Mouse (Mus musculus): ENCODE data around the gene Slc2a8.

DNA sequence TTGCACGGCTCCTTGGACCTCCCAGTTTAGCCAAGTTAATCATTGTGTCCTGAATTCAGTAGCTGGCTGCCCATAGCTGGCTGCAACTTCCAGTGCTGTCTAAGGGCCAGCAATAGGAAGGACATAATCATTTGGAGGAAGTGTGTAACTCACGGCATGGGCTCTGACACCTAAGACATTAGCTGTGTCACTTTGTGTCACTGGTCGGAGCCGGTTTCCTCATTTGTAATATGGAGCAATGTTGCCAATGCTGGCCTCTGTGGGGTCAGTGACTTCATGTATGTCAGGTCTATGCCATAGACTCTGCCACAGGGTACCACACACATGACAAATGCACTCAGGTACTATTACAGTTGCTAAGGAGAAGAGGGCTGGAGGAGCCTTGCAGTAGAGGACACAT is 21.6 kb downstream of the Slc2a8 start:
- TF ChIP-seq CTCF (IDR thresholded peaks at IDR 0.05 in 2 of 3, conservative IDR thresholded peaks at IDR 0.05 in 1 of 3; ENCODE audit: control insufficient read depth in 1 of 3, insufficient read depth in 1 of 3, low read depth in 2 of 3, low read length in 3 of 3, poor library complexity in 1 of 3, severe bottlenecking in 1 of 3) = no peak
- no peak for TF ChIP-seq ZNF384 (IDR thresholded peaks at IDR 0.05; ENCODE audit: low read depth, low read length)
- no peak for TF ChIP-seq EP300 (IDR thresholded peaks at IDR 0.05; ENCODE audit: low read depth in 1 of 2, low read length in 2 of 2)
- no peak for TF ChIP-seq POLR2A (IDR thresholded peaks at IDR 0.05; ENCODE audit: control insufficient read depth in 1 of 2, insufficient read depth in 1 of 2, low read depth in 1 of 2, low read length in 2 of 2, poor library complexity in 1 of 2)
- TF ChIP-seq CHD1 (IDR thresholded peaks at IDR 0.05; ENCODE audit: low read depth, low read length) = no peak
- TF ChIP-seq E2F4 (IDR thresholded peaks at IDR 0.05; ENCODE audit: borderline replicate concordance, low read depth, low read length) = no peak
- no peak for TF ChIP-seq HCFC1 (IDR thresholded peaks at IDR 0.05; ENCODE audit: low read depth, low read length)
- TF ChIP-seq ETS1 (IDR thresholded peaks at IDR 0.05; ENCODE audit: low read depth, low read length) = no peak
- no peak for TF ChIP-seq MYC (IDR thresholded peaks at IDR 0.05; ENCODE audit: low read depth, low read length)
- no peak for TF ChIP-seq ELF1 (IDR thresholded peaks at IDR 0.05; ENCODE audit: low read depth, low read length)
- no peak for TF ChIP-seq SIN3A (IDR thresholded peaks at IDR 0.05; ENCODE audit: low read length)
- TF ChIP-seq MXI1 (IDR thresholded peaks at IDR 0.05; ENCODE audit: low read depth, low read length) = no peak
